Mouse (Mus musculus) small intestine, adult 2 months (tissue): Measurements from ENCODE around the gene Pde4d.

Experiments used
- CTCF ChIP-seq: fragments of 200-500 bp; IDR thresholded peaks from 2 replicates; pipeline ENCODE4 v1.5.1; 2012; ENCODE audit warnings: low read depth, mild to moderate bottlenecking, control low read depth, inconsistent platforms, low read length, moderate library complexity, mixed read lengths; ENCODE audit not compliant: insufficient replicate concordance, insufficient read length; ENCODE audit errors: extremely low read depth
- POLR2A ChIP-seq: fragments of 200-500 bp; IDR thresholded peaks from 2 replicates; pipeline ENCODE4 v1.6.1; 2012; ENCODE audit warnings: low read depth, mild to moderate bottlenecking, control low read depth, inconsistent platforms, low read length, moderate library complexity

DNA sequence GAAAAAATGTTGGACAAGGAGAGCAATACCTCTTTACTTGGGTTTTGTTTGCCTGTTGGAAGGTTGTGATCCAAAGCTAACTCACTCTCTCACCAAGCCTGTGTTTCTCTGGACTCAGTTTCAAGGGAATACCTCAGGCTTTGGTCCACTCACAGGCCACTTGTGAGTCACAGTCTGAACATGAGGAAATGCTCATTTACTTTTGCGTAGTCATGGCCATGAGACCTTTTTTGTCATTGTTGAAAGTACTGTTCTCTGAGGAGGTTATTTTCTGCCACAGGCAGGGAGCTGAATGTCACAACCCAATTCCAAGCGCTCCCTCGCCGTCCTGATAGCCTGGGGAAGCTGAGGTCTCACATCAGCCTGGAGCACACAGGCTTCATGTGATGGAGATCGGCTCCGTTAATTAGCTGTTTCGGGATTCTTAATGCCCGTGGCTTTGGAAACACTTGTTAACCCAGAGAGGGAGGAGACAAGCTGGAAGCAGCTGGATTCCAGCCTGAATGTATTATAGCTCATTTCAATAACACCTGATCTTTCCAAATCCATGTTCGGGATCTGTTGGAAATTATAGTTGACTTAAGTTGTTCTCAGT, 792.8 kb downstream of the Pde4d start:
- TF ChIP-seq CTCF, result no peak
- no peak for TF ChIP-seq POLR2A
